Mouse (Mus musculus): ENCODE data around the gene Kcnma1.
A peak's percentile ranks its signal among the peaks of the same experiment; 100 is the strongest.

Kcnma1 gene

GRCm38 (mm10) chr14:23357529-23358278 is 656.6 kb downstream of the Kcnma1 start:
- DNase-seq (ENCODE audit: low read depth, low spot score), result no peak

DNA sequence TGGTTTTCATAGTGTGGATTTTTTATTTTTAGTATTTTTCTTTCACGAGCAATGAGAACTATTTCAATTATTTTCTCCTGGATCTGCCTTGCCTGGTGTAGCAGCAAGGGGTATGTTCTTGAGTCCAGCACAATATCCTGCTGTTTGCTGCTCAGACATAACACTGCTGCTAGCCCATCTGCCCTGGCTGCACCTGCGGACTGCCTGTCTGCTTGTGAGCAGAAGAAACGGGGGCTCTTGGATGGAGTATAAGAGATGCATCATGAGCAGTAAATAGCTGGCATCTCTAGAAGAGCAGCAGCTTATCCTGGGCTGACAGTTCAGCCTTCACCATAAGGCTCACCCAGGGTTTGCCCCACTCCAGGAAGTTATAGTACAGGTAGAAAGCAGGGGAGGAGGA is 687.5 kb downstream of the Kcnma1 start:
- DNase-seq (ENCODE audit: low read depth, low spot score), result peak; percentile 36

- peak; percentile 38 for DNase-seq (ENCODE audit: low read depth, low spot score)
Observed at GRCm38 (mm10) chr14:23305288-23305687, 709.0 kb downstream of the Kcnma1 start.

GRCm38 (mm10) chr14:23300443-23300842 is 713.8 kb downstream of the Kcnma1 start:
- DNase-seq (ENCODE audit: low read depth, low spot score), result no peak

GRCm38 (mm10) chr14:23290634-23291033 is 723.7 kb downstream of the Kcnma1 start:
- DNase-seq (ENCODE audit: low read depth, low spot score), result peak; percentile 47

DNA sequence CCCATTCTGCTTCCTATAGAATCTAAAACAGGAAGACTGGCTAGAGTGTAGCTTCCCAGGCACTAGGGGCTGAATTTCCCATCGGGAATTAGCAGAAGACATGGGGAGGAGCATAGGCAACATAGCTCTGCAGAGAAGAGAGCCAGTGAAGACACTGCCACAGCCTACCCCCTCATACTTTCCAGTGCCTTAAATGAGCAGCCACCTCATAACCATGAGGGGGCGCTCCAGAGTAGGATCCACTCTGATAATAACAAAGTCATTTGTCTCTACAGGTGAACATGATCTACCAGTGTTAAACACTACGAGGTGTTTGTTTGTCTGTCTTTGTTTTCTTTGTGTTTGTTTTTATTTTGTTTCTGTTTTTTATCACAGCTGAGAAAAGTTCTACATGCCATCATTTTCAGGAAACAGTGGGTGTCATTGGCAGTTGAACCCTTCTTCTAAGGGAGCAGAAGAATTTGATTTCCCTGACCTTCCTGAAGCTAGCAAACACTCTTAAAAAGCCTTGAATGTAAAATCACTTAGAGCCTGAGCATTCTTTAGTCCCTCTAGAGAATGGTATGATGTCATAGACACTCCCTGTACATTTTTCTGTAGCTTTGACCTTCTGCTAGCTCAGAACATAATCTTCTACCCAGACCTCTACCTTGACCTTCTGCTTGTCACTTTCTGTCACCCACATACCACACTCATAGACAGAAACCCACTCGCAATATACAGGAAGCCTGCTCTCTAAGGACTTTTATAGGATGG is 747.6 kb downstream of the Kcnma1 start:
- DNase-seq (ENCODE audit: low read depth, low spot score), result no peak

- DNase-seq (ENCODE audit: low read depth, low spot score), result no peak
Observed at GRCm38 (mm10) chr14:23253154-23253553, 761.1 kb downstream of the Kcnma1 start.

DNA sequence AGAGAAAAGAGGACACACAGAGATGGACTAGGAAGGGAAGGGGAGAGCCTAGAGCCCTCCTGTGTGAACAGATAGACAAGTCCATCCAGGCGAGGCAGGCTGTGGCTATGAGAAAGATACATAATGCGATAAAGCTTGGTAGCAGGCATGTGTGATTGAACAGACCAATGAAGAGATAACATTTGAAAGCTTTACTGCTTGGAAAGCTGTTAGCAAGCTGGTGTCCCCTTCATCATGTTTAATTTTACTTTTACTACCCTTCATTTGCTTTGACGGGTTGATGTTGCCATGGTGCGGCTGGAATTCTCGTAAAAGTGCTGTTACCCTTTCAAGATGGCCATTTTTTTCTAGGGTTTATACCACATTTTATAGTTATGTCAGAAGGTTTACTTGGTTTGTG is 769.8 kb downstream of the Kcnma1 start:
- DNase-seq (ENCODE audit: low read depth, low spot score), result no peak

- DNase-seq (ENCODE audit: low read depth, low spot score), result peak; percentile 43
Observed at GRCm38 (mm10) chr14:23243857-23244256, 770.4 kb downstream of the Kcnma1 start.
